Mouse (Mus musculus) c-Kit-positive CD71-positive TER-119-positive erythroid progenitor cells, embryonic 14.5 days (primary cell): ENCODE results near the gene Taok3.
"Not testable (repeated sequence)": the region's sequence is repeated elsewhere in the genome, so short reads cannot be mapped to it uniquely, and the experiment has no call there.

Source experiments
- DNase-seq: peaks from one replicate; pipeline ENCODE4 v3.0.0-alpha.2; 2013; ENCODE audit warnings: low spot score

Taok3 gene

DNA sequence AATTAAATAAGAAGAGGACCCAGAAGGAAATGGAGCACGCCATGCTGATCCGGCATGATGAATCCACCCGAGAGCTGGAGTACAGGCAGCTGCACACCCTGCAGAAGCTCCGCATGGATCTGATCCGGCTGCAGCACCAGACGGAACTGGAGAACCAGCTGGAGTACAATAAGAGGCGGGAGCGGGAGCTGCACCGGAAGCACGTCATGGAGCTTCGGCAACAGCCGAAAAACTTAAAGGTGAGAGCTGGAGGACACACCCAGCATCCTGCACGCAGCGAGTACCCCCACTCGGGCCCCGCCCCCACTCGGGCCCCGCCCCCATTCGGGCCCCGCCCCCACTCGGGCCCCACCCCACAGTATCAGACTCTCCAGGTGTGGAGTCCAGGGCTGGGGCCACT is 143.6 kb downstream of the Taok3 start:
- no peak for DNase-seq

DNA sequence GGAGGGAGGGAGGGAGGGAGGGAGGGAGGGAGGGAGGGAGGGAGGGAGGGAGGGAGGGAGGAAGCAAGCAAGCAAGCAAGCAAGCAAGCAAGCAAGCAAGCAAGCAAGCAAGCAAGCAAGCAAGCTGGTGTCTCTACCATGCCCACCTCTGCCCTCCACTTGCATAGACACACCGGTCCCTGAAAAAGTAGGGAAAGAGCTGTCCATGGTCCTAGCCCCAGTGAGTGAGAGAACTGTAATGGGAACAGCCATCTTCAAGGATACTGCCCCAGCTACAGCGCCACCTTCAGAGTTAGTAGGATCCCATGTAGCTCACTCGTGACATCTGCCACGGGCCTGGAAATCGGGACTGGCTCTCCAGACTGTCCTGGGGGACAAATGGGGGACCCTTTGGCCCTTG is 144.8 kb downstream of the Taok3 start:
- DNase-seq: no peak

DNA sequence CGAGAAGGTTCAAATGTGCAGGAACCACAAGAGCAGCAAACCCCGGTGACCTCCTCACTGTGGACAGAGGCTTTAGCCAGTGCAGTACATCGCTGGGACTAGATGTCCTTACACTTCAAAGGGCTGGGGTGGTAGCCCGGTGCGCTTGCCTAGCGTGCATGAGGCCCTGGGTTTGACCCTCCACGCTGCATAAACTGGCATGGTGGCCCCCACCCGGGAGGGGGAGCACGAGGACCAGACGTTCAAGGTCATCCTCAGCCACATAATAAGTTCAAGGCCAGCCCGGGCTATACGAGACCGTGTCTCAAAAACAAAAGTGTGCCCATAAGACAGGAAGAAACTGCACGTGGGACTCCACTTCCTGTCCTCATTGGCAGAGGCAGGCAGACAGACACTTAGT is 148.0 kb downstream of the Taok3 start:
- no peak for DNase-seq

DNA sequence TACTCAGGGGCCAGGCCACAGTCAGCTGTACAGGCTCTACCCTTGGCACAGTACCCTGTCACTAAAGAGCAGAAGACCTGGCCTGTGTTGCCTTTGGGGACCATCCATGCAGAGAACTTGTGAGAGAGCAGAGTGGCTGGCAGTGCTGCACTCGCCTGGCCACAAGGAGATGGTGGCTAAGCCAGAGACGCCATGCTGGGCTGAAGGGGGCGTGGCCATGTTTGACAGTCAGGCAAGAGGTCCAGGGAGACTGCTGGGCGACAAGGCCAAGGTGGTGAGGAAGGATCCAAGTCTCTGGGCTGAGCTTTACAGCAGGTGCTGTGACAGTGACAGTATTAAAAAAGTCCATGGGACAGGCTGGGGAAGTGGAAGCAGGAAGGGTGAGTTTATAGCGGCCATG is 148.8 kb downstream of the Taok3 start:
- DNase-seq: no peak

DNA sequence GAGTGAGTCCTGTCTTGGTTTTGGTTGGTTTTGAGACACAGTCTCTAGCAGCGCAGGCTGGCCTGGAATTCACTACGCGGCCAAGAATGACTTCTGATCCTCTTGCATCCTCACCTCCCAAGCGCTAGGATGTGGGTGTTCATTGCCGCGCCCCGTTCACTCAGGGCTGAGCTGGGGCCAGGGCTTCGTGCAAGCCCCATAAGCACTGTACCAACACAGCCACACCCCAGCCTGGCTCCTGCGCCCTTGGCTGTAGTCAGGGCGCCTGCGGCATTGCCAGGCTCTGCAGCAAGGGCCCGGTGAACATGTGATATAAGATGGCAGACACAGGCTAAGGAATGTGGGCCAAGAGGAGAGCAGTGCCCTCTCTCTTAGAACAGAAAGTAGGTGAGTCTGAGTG is 149.5 kb downstream of the Taok3 start:
- no peak for DNase-seq

DNA sequence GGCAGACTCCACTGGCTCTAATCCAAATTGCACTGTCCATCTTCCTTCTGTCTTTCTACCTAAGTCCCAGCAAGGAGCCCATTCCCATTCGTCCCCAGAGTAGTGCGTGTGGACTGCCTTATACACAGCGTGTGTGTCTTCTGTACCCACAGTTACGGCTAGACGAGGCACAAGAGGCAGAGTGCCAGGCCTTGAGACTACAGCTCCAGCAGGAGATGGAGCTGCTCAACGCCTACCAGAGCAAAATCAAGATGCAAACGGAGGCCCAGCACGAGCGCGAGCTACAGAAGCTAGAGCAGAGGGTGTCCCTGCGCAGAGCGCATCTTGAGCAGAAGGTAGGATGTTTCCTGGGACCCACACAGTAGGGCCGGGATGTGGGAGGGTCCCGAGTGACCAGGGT is 152.0 kb downstream of the Taok3 start:
- no peak for DNase-seq

DNA sequence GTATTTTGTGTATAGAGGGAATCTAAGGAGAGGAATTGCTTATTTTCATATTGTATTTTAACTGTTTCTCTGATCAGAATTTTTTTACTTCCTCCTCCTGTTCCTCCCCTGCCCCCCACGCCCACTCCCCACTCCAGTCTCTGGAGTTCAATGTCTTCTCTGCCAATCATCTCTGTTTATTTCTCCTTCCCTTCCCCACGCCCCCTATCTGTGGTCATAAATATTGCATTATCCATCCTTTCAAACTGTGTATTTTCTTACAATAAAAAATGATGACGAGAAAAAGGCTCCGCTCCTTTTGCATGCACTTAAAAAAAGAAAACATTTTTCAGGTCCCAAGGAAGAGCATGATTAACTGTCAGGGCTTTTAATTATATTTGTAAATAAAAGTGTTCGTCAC is 154.9 kb downstream of the Taok3 start:
- DNase-seq: no peak

DNA sequence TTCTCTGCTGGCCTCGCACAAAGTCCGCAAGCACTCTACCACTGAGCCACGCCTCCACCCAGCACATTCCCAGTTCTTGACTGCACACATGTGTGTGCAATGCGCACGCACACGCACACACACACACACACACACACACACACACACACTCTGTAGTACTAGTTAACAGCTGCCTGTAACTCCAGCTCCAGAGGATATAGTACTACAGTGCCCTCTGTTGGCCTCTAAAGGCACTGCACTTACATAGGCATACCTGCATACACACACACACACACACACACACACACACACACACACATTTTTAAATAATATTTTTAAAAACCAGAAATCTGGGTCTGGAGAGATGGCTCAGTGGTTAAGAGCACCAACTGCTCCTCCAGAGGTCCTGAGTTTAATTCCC is 157.9 kb downstream of the Taok3 start:
- DNase-seq: no peak

DNA sequence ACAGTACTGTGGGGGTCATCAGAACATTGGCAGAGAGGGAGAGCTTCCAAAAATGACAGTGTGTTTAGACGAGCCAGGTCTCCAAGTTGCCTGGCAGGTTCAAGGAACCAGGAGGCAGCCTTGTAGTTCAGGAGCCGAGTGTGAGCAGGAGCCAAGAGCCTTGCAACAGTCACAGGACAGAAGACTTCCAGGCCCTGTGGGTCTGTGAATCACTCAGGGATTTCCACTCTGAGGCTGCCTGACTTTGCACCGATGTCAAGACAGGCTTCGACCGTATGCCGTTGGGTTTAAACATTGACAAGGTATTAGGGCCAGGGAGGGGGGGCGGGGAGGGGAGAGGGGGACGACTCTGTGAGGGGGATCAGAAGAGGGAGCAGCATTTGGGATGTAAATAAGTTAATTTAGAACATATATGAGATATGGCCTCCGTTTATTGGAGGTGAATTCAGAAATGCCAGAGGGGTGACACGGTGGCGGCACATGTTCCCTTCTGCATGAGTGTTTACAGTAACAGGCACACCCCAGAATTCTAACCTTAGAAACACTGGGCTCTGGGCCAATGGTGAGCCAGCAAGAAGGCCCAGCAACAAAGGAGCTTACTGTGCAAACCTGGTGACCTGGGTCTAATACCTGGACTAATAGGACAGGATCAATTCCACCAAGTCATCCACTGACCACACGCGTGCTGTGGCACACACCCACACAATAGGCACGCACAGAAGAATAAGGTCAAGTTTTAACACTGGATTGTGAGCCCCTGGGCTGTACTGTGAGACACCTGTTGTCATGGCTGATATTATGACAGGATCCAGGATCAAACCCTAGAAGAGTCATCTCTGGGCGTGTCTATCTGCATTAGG is 159.1 kb downstream of the Taok3 start:
- DNase-seq: no peak

DNA sequence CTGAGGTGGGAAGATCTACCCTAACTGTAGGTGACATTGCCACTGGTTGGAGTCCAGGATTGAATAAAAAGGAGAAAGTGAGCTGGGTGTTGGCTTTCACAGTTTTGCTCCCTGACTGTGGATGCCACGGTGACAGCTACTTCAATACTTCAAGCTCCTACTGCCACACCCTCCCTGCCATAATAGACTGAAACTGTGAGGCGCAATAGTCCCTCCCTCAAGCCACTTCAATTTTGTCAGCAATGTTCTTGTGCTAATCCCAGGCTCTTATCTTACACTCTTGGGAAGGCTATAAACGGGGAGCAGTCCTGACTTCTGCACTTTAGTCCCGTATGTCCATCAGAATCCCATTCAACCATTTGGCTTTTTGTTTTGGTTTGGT is 159.7 kb downstream of the Taok3 start:
- DNase-seq: no peak

DNA sequence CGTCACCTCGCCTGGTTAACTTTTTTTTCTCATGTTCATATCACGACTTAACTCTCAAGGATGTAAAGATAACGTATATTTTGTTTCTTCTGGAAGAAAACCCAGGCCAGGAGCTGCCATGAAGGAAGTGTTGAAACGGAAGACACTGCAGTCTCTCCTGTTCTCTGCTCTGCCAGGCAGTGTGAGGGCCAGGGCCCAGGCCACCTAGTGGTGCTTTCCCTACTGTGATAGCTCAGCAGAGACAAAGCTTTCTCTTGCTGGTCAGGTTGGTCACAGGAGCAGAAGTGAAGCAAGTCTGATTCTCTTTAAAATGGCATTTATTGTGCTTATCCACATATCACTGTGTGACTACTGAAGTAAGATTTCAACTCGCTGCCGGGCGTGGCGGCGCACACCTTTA is 161.6 kb downstream of the Taok3 start:
- no peak for DNase-seq

DNA sequence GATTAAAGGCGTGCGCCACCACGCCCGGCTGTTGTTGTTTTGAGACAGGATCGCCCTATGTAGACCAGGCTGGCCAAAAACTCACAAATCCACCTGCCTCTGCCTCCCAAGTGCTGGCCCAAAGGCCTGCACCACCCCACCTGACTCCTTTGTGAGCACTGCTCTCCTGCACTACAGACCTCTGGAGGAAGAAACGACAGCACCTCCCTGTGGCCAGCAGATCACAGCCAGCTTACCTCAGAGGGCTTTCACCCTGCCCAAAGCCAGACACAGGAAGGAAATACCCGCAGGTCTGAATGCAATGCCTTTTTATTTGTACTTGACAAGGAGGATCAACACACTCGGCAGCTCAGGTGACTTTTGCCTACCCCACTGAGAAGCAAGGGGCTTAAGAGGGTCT is 162.4 kb downstream of the Taok3 start:
- no peak for DNase-seq

DNA sequence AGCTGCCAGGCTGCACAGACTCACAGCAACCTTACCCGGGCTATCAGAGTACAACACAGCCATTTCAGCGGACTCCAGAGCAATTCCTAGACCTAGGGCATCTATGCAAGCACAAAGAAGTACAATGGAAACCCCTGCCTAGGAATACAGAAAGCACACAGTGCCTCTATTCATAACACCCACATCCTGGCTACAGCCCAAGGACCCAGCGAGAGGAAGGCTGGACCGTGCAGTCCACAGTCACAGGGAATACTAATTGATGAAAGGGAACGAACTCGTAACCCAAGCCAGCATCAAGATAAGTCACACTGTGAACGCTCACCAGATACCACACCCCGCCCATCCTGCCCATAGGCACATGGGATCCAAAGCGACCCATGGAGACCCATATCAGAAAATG is 164.1 kb downstream of the Taok3 start:
- no peak for DNase-seq

DNA sequence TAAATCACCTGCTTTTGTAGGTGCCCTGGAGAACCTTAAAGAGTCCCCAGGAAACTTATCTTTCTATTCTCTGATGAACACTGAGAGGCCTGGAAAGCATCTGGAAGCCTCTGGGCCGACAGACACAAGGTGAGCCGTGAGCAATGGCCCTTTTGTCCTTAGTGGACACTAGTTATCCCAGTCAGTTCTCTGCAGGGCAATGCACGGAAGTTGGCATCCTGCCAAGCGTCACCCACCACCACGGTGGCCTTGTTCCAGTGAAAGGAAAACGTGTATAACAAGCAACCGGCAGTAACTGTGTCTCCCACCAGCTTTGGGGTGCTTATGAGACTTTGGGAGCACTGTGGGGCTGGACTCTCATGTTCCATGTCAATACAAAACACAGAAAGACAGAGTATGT is 164.8 kb downstream of the Taok3 start:
- no peak for DNase-seq

DNA sequence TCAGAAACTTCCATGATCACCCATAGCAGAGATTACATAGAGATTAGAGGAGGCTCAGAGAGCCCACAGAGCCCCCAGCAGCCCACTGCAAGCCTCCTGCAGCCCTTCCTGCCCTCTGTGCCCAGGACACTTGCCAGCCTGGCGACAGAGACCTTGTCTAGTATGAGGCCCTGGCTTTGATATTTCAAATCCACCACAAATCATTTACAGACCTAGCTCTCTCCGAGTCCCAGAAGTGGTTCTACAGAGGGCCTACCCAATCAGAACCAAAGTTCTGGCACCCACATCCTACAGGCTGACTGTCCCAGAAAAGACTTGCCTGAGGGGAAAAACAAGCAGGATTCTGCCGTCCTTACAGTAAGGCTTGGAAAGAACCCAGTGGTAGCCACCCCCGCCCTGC is 165.3 kb downstream of the Taok3 start:
- no peak for DNase-seq

DNA sequence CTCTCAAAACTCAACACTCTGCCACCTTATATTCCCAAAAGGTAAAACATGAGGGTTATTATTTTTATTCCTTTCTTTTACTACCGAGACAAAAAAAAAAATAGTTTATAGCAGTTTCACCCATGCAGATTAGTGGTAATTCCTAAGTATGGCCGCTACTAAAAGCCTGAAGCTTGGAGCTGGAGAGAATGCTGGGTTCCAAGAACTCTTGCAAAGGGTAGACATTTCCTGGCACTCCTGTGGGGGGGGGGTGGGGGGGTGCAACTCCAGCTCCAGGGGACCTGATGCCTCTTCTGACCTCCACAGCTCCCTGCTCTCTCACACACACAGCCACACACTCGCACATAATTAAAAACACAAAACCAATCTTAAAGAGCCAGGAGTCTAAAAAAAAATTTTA is 166.4 kb downstream of the Taok3 start:
- DNase-seq: no peak

DNA sequence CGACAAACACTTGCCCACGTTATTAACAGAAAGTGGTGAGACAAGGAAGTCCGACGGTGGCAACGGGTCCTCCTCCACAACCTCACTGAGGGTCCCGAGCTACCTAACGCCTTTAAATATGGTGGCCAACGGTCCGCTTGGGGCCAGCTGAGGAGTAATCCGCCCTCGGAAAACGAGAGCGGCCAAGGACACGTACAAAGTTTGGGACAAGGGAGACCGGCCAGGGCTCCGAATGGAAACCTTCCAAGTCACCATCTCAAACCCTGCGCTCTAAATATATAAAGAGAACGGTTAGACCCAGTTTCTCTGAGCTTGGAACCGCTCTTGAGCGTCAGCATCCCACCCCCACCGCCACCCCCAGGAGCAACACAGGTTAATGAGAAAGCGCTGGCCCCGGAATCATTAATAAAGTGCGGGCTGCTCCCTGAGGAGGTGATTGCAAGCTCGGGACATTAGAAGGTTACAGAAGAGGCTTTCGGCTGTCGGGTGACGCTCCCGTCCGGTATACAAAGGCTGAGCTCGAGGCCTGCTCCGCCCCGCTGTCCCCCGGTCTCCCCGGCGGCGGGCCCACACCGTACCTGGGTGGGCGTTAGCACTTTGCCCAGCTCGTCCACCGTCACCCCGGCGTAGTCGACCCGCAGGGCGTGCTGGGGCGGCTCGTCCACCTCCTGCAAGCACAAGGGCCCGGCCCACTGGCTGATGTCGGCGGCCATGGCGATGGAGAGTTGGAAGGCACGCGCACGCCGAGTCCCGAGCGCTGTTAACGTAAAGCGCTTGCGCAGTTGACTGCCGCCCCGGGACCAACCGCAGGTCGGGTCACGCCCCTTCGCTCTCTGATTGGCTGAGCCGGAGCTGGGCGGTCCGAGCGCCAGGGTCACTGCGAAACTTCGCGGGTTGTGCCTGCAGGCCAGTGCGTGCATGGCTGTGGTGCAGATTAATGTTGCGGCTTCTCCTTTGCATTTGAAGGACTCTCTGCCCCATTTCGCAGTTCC is 167.2 kb downstream of the Taok3 start, which contains the start of gene Pebp1:
Gene Pebp1 (minus strand): TSS at position 795 of the 992 bp plus-strand sequence.
- peak; percentile 90 for DNase-seq

DNA sequence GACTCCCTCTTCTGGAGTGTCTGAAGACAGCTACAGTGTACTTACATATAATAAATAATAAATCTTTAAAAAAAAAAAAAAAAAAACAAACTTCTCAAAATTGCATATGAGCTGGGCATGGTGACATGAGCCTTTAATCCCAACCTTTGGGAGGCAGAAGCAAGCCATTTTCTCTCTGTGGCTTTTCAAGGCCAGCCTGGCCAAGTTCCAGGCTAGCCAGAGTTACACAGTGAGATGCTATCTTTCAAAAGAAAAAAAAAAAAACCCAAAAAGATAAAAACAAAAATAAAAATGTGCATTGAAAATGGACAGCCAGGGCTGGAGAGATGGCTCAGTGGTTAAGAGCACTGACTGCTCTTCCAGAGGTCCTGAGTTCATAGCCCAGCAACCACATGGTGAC is 169.7 kb downstream of the Taok3 start:
- DNase-seq: no peak

DNA sequence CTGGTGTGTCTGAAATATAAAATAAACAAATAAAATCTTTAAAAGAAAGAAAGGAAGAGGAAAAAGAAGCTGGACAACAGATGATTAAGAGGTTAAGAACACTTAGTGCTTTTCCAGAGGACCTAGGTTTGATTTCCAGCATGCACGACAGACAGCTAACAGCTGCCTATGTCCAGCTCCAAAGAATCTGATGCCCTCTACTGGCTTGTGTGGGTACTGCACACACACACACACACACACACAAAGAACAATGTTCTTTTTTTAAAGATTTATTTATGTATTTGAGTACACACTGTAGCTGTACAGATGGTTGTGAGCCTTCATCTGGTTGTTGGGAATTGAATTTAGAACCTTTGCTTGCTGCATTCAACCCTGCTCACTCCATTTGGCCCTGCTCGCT is 170.2 kb downstream of the Taok3 start:
- DNase-seq: no peak

DNA sequence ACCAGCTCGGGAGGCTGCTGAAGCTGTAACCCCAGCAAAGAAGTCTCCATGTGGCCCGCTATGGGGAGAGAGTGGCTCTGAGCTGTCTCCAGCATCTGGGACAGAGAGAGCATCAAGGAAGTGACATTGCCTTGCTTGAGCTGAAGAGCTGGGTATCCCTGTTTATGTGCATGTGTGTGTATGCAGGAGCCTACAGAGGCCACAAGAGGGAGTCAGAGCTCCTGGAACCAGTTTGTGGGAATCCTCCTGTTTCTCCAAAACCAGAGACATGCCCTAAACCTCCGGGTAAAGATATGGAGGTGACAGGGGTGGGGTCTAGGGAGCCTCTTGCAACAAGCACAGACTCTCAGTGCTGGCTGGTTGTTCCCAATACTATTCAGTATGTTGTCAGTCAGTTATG is 171.4 kb downstream of the Taok3 start:
- no peak for DNase-seq

DNA sequence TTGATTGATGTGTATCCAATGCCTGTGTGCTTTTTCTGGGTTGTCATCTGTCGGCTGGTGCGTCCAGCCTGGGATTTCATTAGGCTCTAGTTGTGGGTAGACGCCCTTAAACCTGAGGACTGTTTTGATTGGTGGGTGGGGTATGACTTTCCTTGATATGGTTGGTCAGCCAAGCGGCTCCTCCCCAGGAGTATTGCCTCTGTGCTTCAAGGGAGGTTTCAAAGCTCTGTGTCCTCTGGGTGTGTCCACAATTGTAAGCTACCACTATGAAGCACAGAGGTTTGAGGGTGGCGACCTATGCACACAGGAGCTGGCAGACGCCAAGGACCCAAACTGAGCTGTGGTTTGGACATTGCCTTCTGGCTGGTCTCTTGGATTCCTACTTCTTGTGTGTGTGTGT is 172.6 kb downstream of the Taok3 start:
- no peak for DNase-seq

DNA sequence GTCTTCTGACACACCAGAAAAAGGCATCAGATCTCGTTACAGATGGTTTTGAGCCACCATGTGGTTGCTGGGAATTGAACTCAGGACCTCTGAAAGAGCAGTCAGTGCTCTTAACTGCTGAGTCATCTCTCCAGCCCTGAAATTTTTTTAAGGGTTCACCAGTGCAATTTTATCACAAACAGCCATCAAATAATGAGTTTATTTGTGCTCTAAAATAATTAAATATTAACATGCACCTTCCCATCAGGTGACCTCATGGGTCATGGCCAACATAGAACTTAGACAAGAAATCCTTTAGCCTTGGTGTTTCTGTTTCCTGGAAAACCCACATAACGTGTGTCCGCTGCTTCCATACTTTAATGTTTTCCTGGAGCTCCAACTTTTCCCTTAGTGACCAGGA is 173.8 kb downstream of the Taok3 start:
- not testable (repeated sequence) for DNase-seq

DNA sequence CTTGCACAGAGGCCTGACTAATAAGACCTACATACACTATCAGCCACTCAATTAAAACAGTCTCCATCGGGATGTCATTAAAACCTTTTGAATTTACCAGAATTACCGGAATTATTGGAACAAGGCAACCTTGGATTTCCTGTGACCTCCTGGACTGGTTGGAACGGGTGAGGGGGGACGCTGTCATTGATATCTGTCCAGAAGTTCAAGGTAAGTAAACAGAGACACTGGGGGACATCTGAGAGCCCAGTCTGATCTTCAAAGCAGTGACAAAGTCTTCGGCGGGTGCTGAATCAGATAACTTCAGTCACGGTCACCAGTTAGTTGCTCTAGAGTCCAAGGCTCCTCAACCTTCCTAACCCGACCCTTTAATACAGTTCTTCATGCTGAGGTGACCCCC is 175.1 kb downstream of the Taok3 start:
- no peak for DNase-seq
